Mouse (Mus musculus) liver, adult 2 months (tissue): ENCODE data around the gene Gm45711. TPM values are rescaled to one million over a fixed set of nuclear protein-coding genes. Genes with fewer than 3 reads are reported as not detected.

Experiments
- DNase-seq: peaks from one replicate; pipeline ENCODE4 v3.0.0-alpha.2; 2011; ENCODE audit warnings: low read depth, low spot score; ENCODE audit errors: extremely low read depth
- H3K27ac ChIP-seq: fragments of 200-500 bp; replicated peaks from 2 replicates; pipeline ENCODE4 v1.5.1; 2012; ENCODE audit warnings: low read depth, mild to moderate bottlenecking, control low read depth, inconsistent platforms, low read length; ENCODE audit not compliant: insufficient read depth
- H3K27me3 ChIP-seq: fragments of 200-500 bp; 2 replicates; pipeline ENCODE4 v1.6.1; 2012; ENCODE audit warnings: mild to moderate bottlenecking, moderate library complexity, low read length, inconsistent platforms; ENCODE audit not compliant: control insufficient read depth, insufficient read depth
- H3K36me3 ChIP-seq: fragments of 200-500 bp; 2 replicates; pipeline ENCODE4 v1.6.1; 2012; ENCODE audit warnings: low read length, inconsistent platforms; ENCODE audit not compliant: control insufficient read depth, insufficient read depth
- H3K4me1 ChIP-seq: fragments of 200-500 bp; 2 replicates; pipeline ENCODE4 v1.6.1; 2011; ENCODE audit warnings: low read length; ENCODE audit not compliant: control insufficient read depth, insufficient read depth
- H3K4me3 ChIP-seq: fragments of 200-500 bp; 2 replicates; pipeline ENCODE4 v1.5.1; 2011; ENCODE audit warnings: low read depth, mild to moderate bottlenecking, control low read depth, low read length, moderate library complexity; ENCODE audit not compliant: insufficient read depth
- H3K79me2 ChIP-seq: fragments of 200-500 bp; 2 replicates; pipeline ENCODE4 v1.6.1; 2012; ENCODE audit warnings: inconsistent platforms, mild to moderate bottlenecking, low read length, moderate library complexity; ENCODE audit not compliant: control insufficient read depth, insufficient read depth
- H3K9ac ChIP-seq: fragments of 200-500 bp; 2 replicates; pipeline ENCODE4 v1.6.1; 2012; ENCODE audit warnings: low read depth, mild to moderate bottlenecking, control low read depth, inconsistent platforms, low read length
- CTCF ChIP-seq: fragments of 200-500 bp; IDR thresholded peaks from 2 replicates; pipeline ENCODE4 v1.5.1; 2011; ENCODE audit warnings: low read depth, low read length, control low read depth
- POLR2A ChIP-seq: fragments of 200-500 bp; IDR thresholded peaks from 2 replicates; pipeline ENCODE4 v1.6.1; 2011; ENCODE audit warnings: low read length, control low read depth; ENCODE audit not compliant: insufficient read depth; ENCODE audit errors: extremely low read depth
- WGBS: fragments of 180-500 bp; shearing (Covaris S2); methylation state at CpG from one replicate; pipeline ENCODE4 v1.1.7; 2018; 5-methylcytosine and 5-hydroxymethylcytosine counted together
- polyA plus RNA-seq: library from polyadenylated mRNA; depleted of rRNA; stranded (reverse); fragments of >200 nt; gene quantifications from 2 replicates; pipeline ENCODE4 v1.2.3, GENCODE M21; 2012
- total RNA-seq: library from RNA; depleted of rRNA; stranded (reverse); fragments of >200 nt; gene quantifications from 2 replicates; pipeline ENCODE4 v1.2.3, GENCODE M21; 2014

Gm45711 gene
- total and polyA plus RNA-seq, 2 experiments: not detected

GRCm38 (mm10) chr8:104346706-104347105 lies 36.8 kb upstream of the Gm45711 start:
- Histone ChIP-seq H3K9ac (no peak overlapping the region), H3K4me1 (no peaks in the 10 kb centered on the region; the same call in 1 of the 2 replicates), H3K36me3 (no peaks in the 10 kb centered on the region), H3K4me3 (no peak overlapping the region), H3K27ac (no peak overlapping the region), H3K79me2 (no peaks in the 10 kb centered on the region), H3K27me3 (no peaks in the 10 kb centered on the region)
- TF ChIP-seq POLR2A: no peak
- TF ChIP-seq CTCF: no peak
- no peak for DNase-seq
- WGBS: 66% methylated on average over 12 of the region's 12 CpGs

GRCm38 (mm10) chr8:104344622-104345021 lies 34.7 kb upstream of the Gm45711 start:
- H3K9ac ChIP-seq: no peak overlapping the region
- no peaks in the 10 kb centered on the region for H3K36me3 ChIP-seq
- 94% methylated on average over 5 of the region's 5 CpGs for WGBS
- H3K27me3 ChIP-seq: no peaks in the 10 kb centered on the region
- no peak overlapping the region for H3K27ac ChIP-seq
- H3K79me2 ChIP-seq: no peaks in the 10 kb centered on the region
- H3K4me1 ChIP-seq: no peaks in the 10 kb centered on the region; the same call in none of the 2 replicates
- TF ChIP-seq POLR2A (no peak), CTCF (no peak)
- H3K4me3 ChIP-seq: no peak overlapping the region
- no peak for DNase-seq

- Histone ChIP-seq H3K27ac (no peak overlapping the region), H3K9ac (no peak overlapping the region), H3K36me3 (no peaks in the 10 kb centered on the region), H3K27me3 (no peaks in the 10 kb centered on the region), H3K4me3 (no peak overlapping the region), H3K4me1 (no peaks in the 10 kb centered on the region; the same call in none of the 2 replicates), H3K79me2 (no peaks in the 10 kb centered on the region)
- TF ChIP-seq POLR2A (no peak), CTCF (peak; percentile 99)
- peak; percentile 62 for DNase-seq
- WGBS: 10% methylated on average over 7 of the region's 7 CpGs
Observed at GRCm38 (mm10) chr8:104343957-104344356, 34.1 kb upstream of the Gm45711 start.

- TF ChIP-seq CTCF: no peak
- TF ChIP-seq POLR2A: no peak
- DNase-seq: no peak
- no peaks in the 10 kb centered on the region for H3K36me3 ChIP-seq
- H3K4me3 ChIP-seq: no peak overlapping the region
- H3K27me3 ChIP-seq: no peaks in the 10 kb centered on the region
- no peaks in the 10 kb centered on the region for H3K79me2 ChIP-seq
- H3K27ac ChIP-seq: no peak overlapping the region
- H3K9ac ChIP-seq: no peak overlapping the region
- H3K4me1 ChIP-seq: no peaks in the 10 kb centered on the region; the same call in none of the 2 replicates
- 73% methylated on average over 5 of the region's 5 CpGs for WGBS
Observed at GRCm38 (mm10) chr8:104342426-104342825, 32.5 kb upstream of the Gm45711 start.

- Histone ChIP-seq H3K4me3 (peak overlapping the region; percentile 79; the same call in 1 of the 2 replicates), H3K79me2 (no peaks in the 10 kb centered on the region), H3K27me3 (no peaks in the 10 kb centered on the region), H3K4me1 (no peaks in the 10 kb centered on the region; the same call in none of the 2 replicates), H3K9ac (no peak overlapping the region), H3K36me3 (no peaks in the 10 kb centered on the region), H3K27ac (peak overlapping the region; percentile 36)
- TF ChIP-seq POLR2A (no peak), CTCF (no peak)
- DNase-seq: no peak
- WGBS: 55% methylated on average over 6 of the region's 6 CpGs
Observed at GRCm38 (mm10) chr8:104341678-104342077, 31.8 kb upstream of the Gm45711 start.

- Histone ChIP-seq H3K9ac (peak overlapping the region; percentile 76), H3K79me2 (no peaks in the 10 kb centered on the region), H3K4me1 (no peaks in the 10 kb centered on the region; the same call in none of the 2 replicates), H3K27me3 (no peaks in the 10 kb centered on the region), H3K27ac (peak overlapping the region; percentile 75), H3K4me3 (peak overlapping the region; percentile 79), H3K36me3 (no peaks in the 10 kb centered on the region)
- TF ChIP-seq POLR2A (0 out of 2 replicates have a peak, but pooled peaks have one; percentile 33), CTCF (no peak)
- DNase-seq: peak; percentile 38
- WGBS: 15% methylated on average over 24 of the region's 24 CpGs
Observed at GRCm38 (mm10) chr8:104341106-104341561, 31.3 kb upstream of the Gm45711 start.
